Mouse (Mus musculus): ENCODE results near the gene Olfr846. TPM values are rescaled to one million over a fixed set of nuclear protein-coding genes. Genes with fewer than 3 reads are reported as not detected.

The Olfr846 gene
- polyA plus RNA-seq (2015; fragmentation: Nextera tagmentation; extraction: Ambion mirVana): not detected in 2 replicates

- 48% methylated on average over 1 of the region's 1 CpGs for WGBS
- H3K9me3 ChIP-seq (ENCODE audit: control insufficient read depth, low read length): 0 out of 2 replicates have a peak, but pooled peaks cover 2% of the 10 kb centered on the region
- H3K9ac ChIP-seq (replicated peaks; ENCODE audit: low read depth, low read length): no peak within 1 kb of the TSS
- H3K27ac ChIP-seq (ENCODE audit: low read length): no peak within 1 kb of the TSS
- no peaks in the 10 kb centered on the region for H3K27me3 ChIP-seq (replicated peaks; ENCODE audit: control insufficient read depth, insufficient read depth, low read length)
- no peaks in the 10 kb centered on the region for H3K4me1 ChIP-seq (replicated peaks; ENCODE audit: control insufficient read depth, insufficient read depth, low read length)
- H3K4me3 ChIP-seq (replicated peaks; ENCODE audit: low read length): no peak within 1 kb of the TSS
- H3K4me2 ChIP-seq (ENCODE audit: low read length): no peak within 1 kb of the TSS
- ATAC-seq: no peak
- H3K36me3 ChIP-seq (ENCODE audit: control insufficient read depth, insufficient read depth): no peaks in the 10 kb centered on the region
Observed at GRCm38 (mm10) chr9:19363905-19364304, at the start of gene Olfr846. Olfr846 (minus strand) TSS chr9:19364005.

GRCm38 (mm10) chr9:19378569-19378968, 14.8 kb upstream of the Olfr846 start, which contains the start of gene Olfr847:
Olfr847 (minus strand) TSS chr9:19378669.
- Histone ChIP-seq H3K4me1 (replicated peaks; ENCODE audit: control insufficient read depth, insufficient read depth, low read length) (no peaks in the 10 kb centered on the region), H3K9me3 (ENCODE audit: control insufficient read depth, low read length) (peaks cover 3% of the 10 kb centered on the region; the same call in 1 of the 2 replicates), H3K9ac (replicated peaks; ENCODE audit: low read depth, low read length) (no peak within 1 kb of the TSS), H3K27ac (ENCODE audit: low read length) (no peak within 1 kb of the TSS), H3K4me3 (replicated peaks; ENCODE audit: low read length) (no peak within 1 kb of the TSS), H3K36me3 (ENCODE audit: control insufficient read depth, insufficient read depth) (no peaks in the 10 kb centered on the region), H3K4me2 (ENCODE audit: low read length) (no peak within 1 kb of the TSS), H3K27me3 (replicated peaks; ENCODE audit: control insufficient read depth, insufficient read depth, low read length) (no peaks in the 10 kb centered on the region)
- WGBS: 61% methylated on average over 1 of the region's 1 CpGs
- ATAC-seq: no peak

GRCm38 (mm10) chr9:19336157-19336556, 27.6 kb downstream of the Olfr846 start, which contains the start of gene Olfr845:
Olfr845 (plus strand) TSS chr9:19336457.
- H3K36me3 ChIP-seq (ENCODE audit: control insufficient read depth, insufficient read depth): no peaks in the 10 kb centered on the region
- no peak within 1 kb of the TSS for H3K4me3 ChIP-seq (replicated peaks; ENCODE audit: low read length)
- no peak for ATAC-seq

GRCm38 (mm10) chr9:19316047-19316446, 47.8 kb downstream of the Olfr846 start, which contains the start of gene Olfr844:
Olfr844 (plus strand) TSS chr9:19316347.
- H3K4me3 ChIP-seq (replicated peaks; ENCODE audit: low read length): no peak within 1 kb of the TSS
- peaks cover 5% of the 10 kb centered on the region; the same call in 1 of the 2 replicates for H3K9me3 ChIP-seq (ENCODE audit: control insufficient read depth, low read length)
- no peak within 1 kb of the TSS for H3K9ac ChIP-seq (replicated peaks; ENCODE audit: low read depth, low read length)
- no peak for ATAC-seq
- H3K4me1 ChIP-seq (replicated peaks; ENCODE audit: control insufficient read depth, insufficient read depth, low read length): no peaks in the 10 kb centered on the region
- no peak within 1 kb of the TSS for H3K4me2 ChIP-seq (ENCODE audit: low read length)
- no peak within 1 kb of the TSS for H3K27ac ChIP-seq (ENCODE audit: low read length)
- no peaks in the 10 kb centered on the region for H3K27me3 ChIP-seq (replicated peaks; ENCODE audit: control insufficient read depth, insufficient read depth, low read length)
- no peaks in the 10 kb centered on the region for H3K36me3 ChIP-seq (ENCODE audit: control insufficient read depth, insufficient read depth)

More at GRCm38 (mm10) chr9:19336157-19336556, 27.6 kb downstream of the Olfr846 start, which contains the start of gene Olfr845:
- no peak within 1 kb of the TSS for H3K4me2 ChIP-seq (ENCODE audit: low read length)
- H3K9ac ChIP-seq (replicated peaks; ENCODE audit: low read depth, low read length): no peak within 1 kb of the TSS
- WGBS: 80% methylated on average over 1 of the region's 1 CpGs
- no peaks in the 10 kb centered on the region for H3K27me3 ChIP-seq (replicated peaks; ENCODE audit: control insufficient read depth, insufficient read depth, low read length)
- no peak within 1 kb of the TSS for H3K27ac ChIP-seq (ENCODE audit: low read length)
- no peaks in the 10 kb centered on the region for H3K4me1 ChIP-seq (replicated peaks; ENCODE audit: control insufficient read depth, insufficient read depth, low read length)
- no peaks in the 10 kb centered on the region for H3K9me3 ChIP-seq (ENCODE audit: control insufficient read depth, low read length)

Other genes with a start within 250 kb of the Olfr846 start
- not detected in 2 replicates for gene Olfr836, start 243.6 kb downstream of the Olfr846 start, polyA plus RNA-seq (2015; fragmentation: Nextera tagmentation; extraction: Ambion mirVana)
- gene Olfr837, start 227.7 kb downstream of the Olfr846 start, polyA plus RNA-seq (2015; fragmentation: Nextera tagmentation; extraction: Ambion mirVana): not detected in 2 replicates
- not detected in 2 replicates for gene Olfr839-ps1, start 186.7 kb downstream of the Olfr846 start, polyA plus RNA-seq (2015; fragmentation: Nextera tagmentation; extraction: Ambion mirVana)
- gene Olfr843, start 112.0 kb downstream of the Olfr846 start, polyA plus RNA-seq (2015; fragmentation: Nextera tagmentation; extraction: Ambion mirVana): not detected in 2 replicates
- gene Olfr844, start 47.7 kb downstream of the Olfr846 start, polyA plus RNA-seq (2015; fragmentation: Nextera tagmentation; extraction: Ambion mirVana): not detected in 2 replicates
- gene Olfr845, start 27.5 kb downstream of the Olfr846 start, polyA plus RNA-seq (2015; fragmentation: Nextera tagmentation; extraction: Ambion mirVana): not detected in 2 replicates
- not detected in 2 replicates for gene Olfr847, start 14.7 kb upstream of the Olfr846 start, polyA plus RNA-seq (2015; fragmentation: Nextera tagmentation; extraction: Ambion mirVana)
- gene Olfr849, start 76.3 kb upstream of the Olfr846 start, polyA plus RNA-seq (2015; fragmentation: Nextera tagmentation; extraction: Ambion mirVana): not detected in 2 replicates
- not detected in 2 replicates for gene Olfr850, start 114.2 kb upstream of the Olfr846 start, polyA plus RNA-seq (2015; fragmentation: Nextera tagmentation; extraction: Ambion mirVana)
- not detected in 2 replicates for gene Olfr851, start 129.3 kb upstream of the Olfr846 start, polyA plus RNA-seq (2015; fragmentation: Nextera tagmentation; extraction: Ambion mirVana)
- not detected in 2 replicates for gene Olfr853, start 177.1 kb upstream of the Olfr846 start, polyA plus RNA-seq (2015; fragmentation: Nextera tagmentation; extraction: Ambion mirVana)
- gene Olfr854, start 203.4 kb upstream of the Olfr846 start, polyA plus RNA-seq (2015; fragmentation: Nextera tagmentation; extraction: Ambion mirVana): not detected in 2 replicates
- gene Olfr855, start 218.6 kb upstream of the Olfr846 start, polyA plus RNA-seq (2015; fragmentation: Nextera tagmentation; extraction: Ambion mirVana): not detected in 2 replicates

All from forebrain, embryonic 16.5 days (tissue).